Mouse (Mus musculus): ENCODE measurements around the gene Oat. TPM values are rescaled to one million over a fixed set of nuclear protein-coding genes. Genes with fewer than 3 reads are reported as not detected.
A peak's percentile ranks its signal among the peaks of the same experiment; 100 is the strongest.

The Oat gene
- polyA plus RNA-seq, 1 experiment from 2014 or later = 155 TPM

- H3K4me1 ChIP-seq (replicated peaks; ENCODE audit: control insufficient read depth, insufficient read depth) = no peaks in the 10 kb centered on the region
- no peaks in the 10 kb centered on the region for H3K9me3 ChIP-seq (ENCODE audit: control insufficient read depth, low read length)
- ATAC-seq (ENCODE audit: low FRiP score, low TSS enrichment) = no peak
- no peak overlapping the region for H3K4me2 ChIP-seq (replicated peaks; ENCODE audit: low read depth)
- no peak overlapping the region for H3K9ac ChIP-seq (ENCODE audit: low read length)
- H3K27me3 ChIP-seq (ENCODE audit: control insufficient read depth, insufficient read depth, low read length) = no peaks in the 10 kb centered on the region
- DNase-seq (ENCODE audit: low spot score) = no peak
- no peaks in the 10 kb centered on the region for H3K36me3 ChIP-seq (ENCODE audit: control insufficient read depth, insufficient read depth, low read length)
- no peak overlapping the region for H3K4me3 ChIP-seq (ENCODE audit: low read depth, low read length)
- no peak for TF ChIP-seq CTCF (IDR thresholded peaks at IDR 0.05; ENCODE audit: low read depth)
- no peak for TF ChIP-seq EP300 (optimal IDR thresholded peaks at IDR 0.05)
- 68% methylated on average over 6 of the region's 6 CpGs for WGBS
- H3K27ac ChIP-seq (replicated peaks) = no peak overlapping the region
Measured at GRCm38 (mm10) chr7:132616391-132616790, 40.2 kb upstream of the Oat start.

- ATAC-seq (ENCODE audit: low FRiP score, low TSS enrichment) (no peak), DNase-seq (ENCODE audit: low spot score) (no peak)
- 47% methylated on average over 3 of the region's 3 CpGs for WGBS
- no peak for TF ChIP-seq CTCF (IDR thresholded peaks at IDR 0.05; ENCODE audit: low read depth)
- TF ChIP-seq EP300 (optimal IDR thresholded peaks at IDR 0.05) = no peak
- no peak overlapping the region for H3K27ac ChIP-seq (replicated peaks)
- no peaks in the 10 kb centered on the region for H3K9me3 ChIP-seq (ENCODE audit: control insufficient read depth, low read length)
- no peak overlapping the region for H3K4me2 ChIP-seq (replicated peaks; ENCODE audit: low read depth)
- no peaks in the 10 kb centered on the region for H3K36me3 ChIP-seq (ENCODE audit: control insufficient read depth, insufficient read depth, low read length)
- H3K4me3 ChIP-seq (ENCODE audit: low read depth, low read length) = no peak overlapping the region
- H3K4me1 ChIP-seq (replicated peaks; ENCODE audit: control insufficient read depth, insufficient read depth) = no peaks in the 10 kb centered on the region
- no peak overlapping the region for H3K9ac ChIP-seq (ENCODE audit: low read length)
- H3K27me3 ChIP-seq (ENCODE audit: control insufficient read depth, insufficient read depth, low read length) = no peaks in the 10 kb centered on the region
Measured at GRCm38 (mm10) chr7:132615346-132615745, 39.1 kb upstream of the Oat start.

- H3K36me3 ChIP-seq (ENCODE audit: control insufficient read depth, insufficient read depth, low read length) = no peaks in the 10 kb centered on the region
- ATAC-seq (ENCODE audit: low FRiP score, low TSS enrichment) = no peak
- no peaks in the 10 kb centered on the region for H3K4me1 ChIP-seq (replicated peaks; ENCODE audit: control insufficient read depth, insufficient read depth)
- no peaks in the 10 kb centered on the region for H3K27me3 ChIP-seq (ENCODE audit: control insufficient read depth, insufficient read depth, low read length)
- DNase-seq (ENCODE audit: low spot score) = no peak
- H3K4me3 ChIP-seq (ENCODE audit: low read depth, low read length) = no peak overlapping the region
- no peak overlapping the region for H3K9ac ChIP-seq (ENCODE audit: low read length)
- H3K9me3 ChIP-seq (ENCODE audit: control insufficient read depth, low read length) = no peaks in the 10 kb centered on the region
- 88% methylated on average over 8 of the region's 8 CpGs for WGBS
- H3K27ac ChIP-seq (replicated peaks) = no peak overlapping the region
- no peak for TF ChIP-seq EP300 (optimal IDR thresholded peaks at IDR 0.05)
- TF ChIP-seq CTCF (IDR thresholded peaks at IDR 0.05; ENCODE audit: low read depth) = no peak
- H3K4me2 ChIP-seq (replicated peaks; ENCODE audit: low read depth) = no peak overlapping the region
Measured at GRCm38 (mm10) chr7:132611530-132611929, 35.3 kb upstream of the Oat start.

- DNase-seq (ENCODE audit: low spot score) = peak; percentile 90
- H3K4me1 ChIP-seq (replicated peaks; ENCODE audit: control insufficient read depth, insufficient read depth) = no peaks in the 10 kb centered on the region
- peak; percentile 92 for ATAC-seq (ENCODE audit: low FRiP score, low TSS enrichment)
- peak within 1 kb of the TSS; percentile 71 for H3K4me2 ChIP-seq (replicated peaks; ENCODE audit: low read depth)
- no peaks in the 10 kb centered on the region for H3K9me3 ChIP-seq (ENCODE audit: control insufficient read depth, low read length)
- peak within 1 kb of the TSS; percentile 13; the same call in 1 of the 2 replicates for H3K27ac ChIP-seq (replicated peaks)
- peak within 1 kb of the TSS; percentile 52 for H3K9ac ChIP-seq (ENCODE audit: low read length)
- H3K4me3 ChIP-seq (ENCODE audit: low read depth, low read length) = peak within 1 kb of the TSS; percentile 46
- WGBS = 7% methylated on average over 44 of the region's 44 CpGs
- no peaks in the 10 kb centered on the region for H3K36me3 ChIP-seq (ENCODE audit: control insufficient read depth, insufficient read depth, low read length)
- TF ChIP-seq CTCF (IDR thresholded peaks at IDR 0.05; ENCODE audit: low read depth) = no peak
- no peaks in the 10 kb centered on the region for H3K27me3 ChIP-seq (ENCODE audit: control insufficient read depth, insufficient read depth, low read length)
Measured at GRCm38 (mm10) chr7:132610468-132611318, 34.5 kb upstream of the Oat start, which contains the start of gene Lhpp. Lhpp (plus strand) TSS chr7:132610638.

- Histone ChIP-seq H3K4me2 (replicated peaks; ENCODE audit: low read depth) (no peak overlapping the region), H3K4me3 (ENCODE audit: low read depth, low read length) (no peak overlapping the region), H3K27ac (replicated peaks) (no peak overlapping the region), H3K4me1 (replicated peaks; ENCODE audit: control insufficient read depth, insufficient read depth) (no peaks in the 10 kb centered on the region), H3K27me3 (ENCODE audit: control insufficient read depth, insufficient read depth, low read length) (no peaks in the 10 kb centered on the region), H3K36me3 (ENCODE audit: control insufficient read depth, insufficient read depth, low read length) (no peaks in the 10 kb centered on the region), H3K9ac (ENCODE audit: low read length) (no peak overlapping the region), H3K9me3 (ENCODE audit: control insufficient read depth, low read length) (no peaks in the 10 kb centered on the region)
- ATAC-seq (ENCODE audit: low FRiP score, low TSS enrichment) (no peak), DNase-seq (ENCODE audit: low spot score) (no peak)
- 89% methylated on average over 4 of the region's 4 CpGs for WGBS
- TF ChIP-seq CTCF (IDR thresholded peaks at IDR 0.05; ENCODE audit: low read depth) (no peak), EP300 (optimal IDR thresholded peaks at IDR 0.05) (no peak)
Measured at GRCm38 (mm10) chr7:132608316-132609020, 32.3 kb upstream of the Oat start.

GRCm38 (mm10) chr7:132605689-132606088 lies 29.5 kb upstream of the Oat start:
- Histone ChIP-seq H3K9ac (ENCODE audit: low read length) (no peak overlapping the region), H3K36me3 (ENCODE audit: control insufficient read depth, insufficient read depth, low read length) (no peaks in the 10 kb centered on the region), H3K4me1 (replicated peaks; ENCODE audit: control insufficient read depth, insufficient read depth) (no peaks in the 10 kb centered on the region), H3K4me3 (ENCODE audit: low read depth, low read length) (no peak overlapping the region), H3K27me3 (ENCODE audit: control insufficient read depth, insufficient read depth, low read length) (peaks cover 5% of the 10 kb centered on the region; the same call in 1 of the 2 replicates), H3K27ac (replicated peaks) (no peak overlapping the region), H3K4me2 (replicated peaks; ENCODE audit: low read depth) (no peak overlapping the region), H3K9me3 (ENCODE audit: control insufficient read depth, low read length) (no peaks in the 10 kb centered on the region)
- TF ChIP-seq EP300 (optimal IDR thresholded peaks at IDR 0.05) (no peak), CTCF (IDR thresholded peaks at IDR 0.05; ENCODE audit: low read depth) (no peak)
- DNase-seq (ENCODE audit: low spot score) = no peak
- 48% methylated on average over 5 of the region's 5 CpGs for WGBS
- ATAC-seq (ENCODE audit: low FRiP score, low TSS enrichment) = no peak
